Mouse (Mus musculus) fat pad, adult 2 months (tissue): ENCODE measurements at regions not wholly inside any gene's neighbourhood (a gene's known extent, or its start where the extent isn't known, plus 50 kb on each side); places are given as distances from the start of the nearest gene placed in this dataset.

Experiments used
- DNase-seq: peaks from one replicate; pipeline ENCODE4 v3.0.0-alpha.2; 2011; ENCODE audit warnings: low read depth, low spot score; ENCODE audit errors: extremely low read depth

GRCm38 (mm10) chr11:19226756-19227155, 208.0 kb upstream of the Meis1 start:
- no peak for DNase-seq

GRCm38 (mm10) chr11:19227716-19228115, 208.9 kb upstream of the Meis1 start:
- DNase-seq, result no peak

GRCm38 (mm10) chr11:19246390-19247114, 227.8 kb upstream of the Meis1 start:
- DNase-seq, result no peak

- no peak for DNase-seq
Measured at GRCm38 (mm10) chr11:19253605-19254004, 234.8 kb upstream of the Meis1 start.

- no peak for DNase-seq
Measured at GRCm38 (mm10) chr11:19254183-19254582, 235.4 kb upstream of the Meis1 start.

- no peak for DNase-seq
Measured at GRCm38 (mm10) chr11:19257549-19257948, 238.8 kb upstream of the Meis1 start.

GRCm38 (mm10) chr11:19262832-19263231, 244.0 kb upstream of the Meis1 start:
- DNase-seq, result peak; percentile 70

GRCm38 (mm10) chr11:19264798-19265671, 246.2 kb upstream of the Meis1 start:
- DNase-seq, result peak; percentile 10

- peak; percentile 74 for DNase-seq
Measured at GRCm38 (mm10) chr11:19265672-19265972, 246.8 kb upstream of the Meis1 start.

GRCm38 (mm10) chr11:19290971-19291370, 272.2 kb upstream of the Meis1 start:
- DNase-seq, result no peak

GRCm38 (mm10) chr11:19299411-19299810, 280.6 kb upstream of the Meis1 start:
- no peak for DNase-seq

- DNase-seq, result no peak
Measured at GRCm38 (mm10) chr11:19306687-19307086, 287.9 kb upstream of the Meis1 start.

GRCm38 (mm10) chr11:19330685-19331239, 312.0 kb upstream of the Meis1 start:
- no peak for DNase-seq

GRCm38 (mm10) chr11:19332274-19332673, 313.5 kb upstream of the Meis1 start:
- DNase-seq, result no peak

GRCm38 (mm10) chr11:19332727-19333126, 313.9 kb upstream of the Meis1 start:
- DNase-seq, result no peak

GRCm38 (mm10) chr11:19333908-19334487, 315.2 kb upstream of the Meis1 start:
- no peak for DNase-seq

GRCm38 (mm10) chr11:19335384-19335783, 316.6 kb upstream of the Meis1 start:
- DNase-seq, result no peak

GRCm38 (mm10) chr11:19339721-19340317, 321.0 kb upstream of the Meis1 start:
- DNase-seq, result no peak

GRCm38 (mm10) chr11:19340889-19341288, 322.1 kb upstream of the Meis1 start:
- no peak for DNase-seq

- DNase-seq, result no peak
Measured at GRCm38 (mm10) chr11:19341379-19341778, 322.6 kb upstream of the Meis1 start.

GRCm38 (mm10) chr11:19342803-19343202, 324.0 kb upstream of the Meis1 start:
- DNase-seq, result no peak
